Mouse (Mus musculus) MEL (cell line): ENCODE results near the gene Acvr1b. TPM values are rescaled to one million over a fixed set of nuclear protein-coding genes. Genes with fewer than 3 reads are reported as not detected.

Experiments
- DNase-seq: peaks from one replicate; pipeline ENCODE4 v3.0.0; 2011; ENCODE audit warnings: low read depth, low spot score
- H3K27ac ChIP-seq: 2 replicates; pipeline ENCODE4 v1.5.1; 2012; ENCODE audit warnings: low read depth, mild to moderate bottlenecking, control low read depth, low read length, moderate library complexity; ENCODE audit not compliant: control insufficient read depth
- H3K27me3 ChIP-seq, 2 experiments: fragments of 150-350 bp in 1 of 2; sonication (generic) in 1 of 2; 2 replicates each; pipeline ENCODE4 v1.6.1; 2012; ENCODE audit warnings: low read length in 2 of 2, mild to moderate bottlenecking in 2 of 2, improper control_type of control experiment in 1 of 2, moderate library complexity in 1 of 2; ENCODE audit not compliant: insufficient read depth in 2 of 2, control insufficient read depth in 1 of 2
- H3K36me3 ChIP-seq, 2 experiments: 2 replicates each; pipeline ENCODE4 v1.6.1; 2012 to 2014; ENCODE audit warnings: low read length in 2 of 2, improper control_type of control experiment in 1 of 2, inconsistent platforms in 1 of 2, mild to moderate bottlenecking in 1 of 2; ENCODE audit not compliant: insufficient read depth in 2 of 2, control insufficient read depth in 1 of 2
- H3K4me1 ChIP-seq, 2 experiments: fragments of 150-350 bp in 1 of 2; sonication (generic) in 1 of 2; 2 replicates each; pipeline ENCODE4 v1.6.1; 2012; ENCODE audit warnings: low read length in 2 of 2, improper control_type of control experiment in 1 of 2, mild to moderate bottlenecking in 1 of 2; ENCODE audit not compliant: insufficient read depth in 2 of 2, control insufficient read depth in 1 of 2
- H3K4me3 ChIP-seq, 2 experiments: fragments of 150-350 bp in 1 of 2; sonication (generic) in 1 of 2; 2 replicates each; pipeline ENCODE4 v1.5.1; 2012; ENCODE audit warnings: low read depth in 2 of 2, low read length in 2 of 2, mild to moderate bottlenecking in 2 of 2, moderate library complexity in 2 of 2, control low read depth in 1 of 2, improper control_type of control experiment in 1 of 2; ENCODE audit not compliant: control insufficient read depth in 1 of 2, insufficient read depth in 1 of 2
- H3K79me2 ChIP-seq: 2 replicates; pipeline ENCODE4 v1.6.1; 2012; ENCODE audit warnings: mild to moderate bottlenecking, low read length, moderate library complexity; ENCODE audit not compliant: control insufficient read depth, poor library complexity, insufficient read depth
- H3K9ac ChIP-seq: 2 replicates; pipeline ENCODE4 v1.6.1; 2012; ENCODE audit warnings: low read depth, mild to moderate bottlenecking, control low read depth, low read length, moderate library complexity; ENCODE audit not compliant: control insufficient read depth, poor library complexity, severe bottlenecking
- H3K9me3 ChIP-seq: fragments of 150-350 bp; sonication (generic); replicated peaks from 2 replicates; pipeline ENCODE4 v1.6.1; 2012; ENCODE audit warnings: mild to moderate bottlenecking, low read length, improper control_type of control experiment, moderate library complexity; ENCODE audit not compliant: insufficient read depth
- CHD1 ChIP-seq: IDR thresholded peaks from 2 replicates; pipeline ENCODE4 v1.6.1; 2012; ENCODE audit warnings: low read depth, mild to moderate bottlenecking, inconsistent platforms, low read length, improper control_type of control experiment
- CTCF ChIP-seq, 3 experiments: IDR thresholded peaks in 2 of 3; conservative IDR thresholded peaks in 1 of 3; 2 replicates each; pipeline ENCODE4 v1.5.1; 2011 to 2012; ENCODE audit warnings: low read length in 3 of 3, low read depth in 2 of 3, mild to moderate bottlenecking in 2 of 3, improper control_type of control experiment in 1 of 3, inconsistent platforms in 1 of 3, mixed read lengths in 1 of 3, moderate library complexity in 1 of 3; ENCODE audit not compliant: control insufficient read depth in 1 of 3, insufficient read depth in 1 of 3, poor library complexity in 1 of 3, severe bottlenecking in 1 of 3
- E2F4 ChIP-seq: IDR thresholded peaks from 2 replicates; pipeline ENCODE4 v1.6.1; 2011; ENCODE audit warnings: low read depth, low read length, improper control_type of control experiment, borderline replicate concordance
- ELF1 ChIP-seq: IDR thresholded peaks from 2 replicates; pipeline ENCODE4 v1.6.1; 2014; ENCODE audit warnings: low read depth, mild to moderate bottlenecking, inconsistent platforms, low read length, improper control_type of control experiment, moderate library complexity
- EP300 ChIP-seq, 2 experiments: IDR thresholded peaks; 2 replicates each; pipeline ENCODE4 v1.6.1; 2011; ENCODE audit warnings: improper control_type of control experiment in 2 of 2, low read length in 2 of 2, low read depth in 1 of 2, mild to moderate bottlenecking in 1 of 2
- ETS1 ChIP-seq: IDR thresholded peaks from 2 replicates; pipeline ENCODE4 v1.6.1; 2012; ENCODE audit warnings: low read depth, mild to moderate bottlenecking, inconsistent platforms, low read length, improper control_type of control experiment, moderate library complexity
- GABPA ChIP-seq: IDR thresholded peaks from 2 replicates; pipeline ENCODE4 v1.6.1; 2012; ENCODE audit warnings: low read depth, mild to moderate bottlenecking, inconsistent platforms, low read length, improper control_type of control experiment, moderate library complexity
- GATA1 ChIP-seq: IDR thresholded peaks from 2 replicates; pipeline ENCODE4 v1.6.1; 2011; ENCODE audit warnings: low read depth, low read length, improper control_type of control experiment
- HCFC1 ChIP-seq: IDR thresholded peaks from 2 replicates; pipeline ENCODE4 v1.6.1; 2012; ENCODE audit warnings: low read depth, mild to moderate bottlenecking, inconsistent platforms, low read length, improper control_type of control experiment, moderate library complexity
- JUND ChIP-seq: IDR thresholded peaks from 2 replicates; pipeline ENCODE4 v1.6.1; 2011; ENCODE audit warnings: low read depth, mild to moderate bottlenecking, improper control_type of control experiment, low read length
- MAX ChIP-seq: IDR thresholded peaks from 2 replicates; pipeline ENCODE4 v1.6.1; 2011; ENCODE audit warnings: low read length, improper control_type of control experiment
- MAZ ChIP-seq: IDR thresholded peaks from 2 replicates; pipeline ENCODE4 v1.6.1; 2012; ENCODE audit warnings: low read depth, mild to moderate bottlenecking, inconsistent platforms, low read length, improper control_type of control experiment
- MXI1 ChIP-seq: IDR thresholded peaks from 2 replicates; pipeline ENCODE4 v1.6.1; 2011; ENCODE audit warnings: mild to moderate bottlenecking, low read depth, low read length, improper control_type of control experiment
- MYB ChIP-seq: IDR thresholded peaks from 2 replicates; pipeline ENCODE4 v1.6.1; 2011; ENCODE audit warnings: mild to moderate bottlenecking, low read depth, low read length, improper control_type of control experiment
- MYC ChIP-seq: IDR thresholded peaks from 2 replicates; pipeline ENCODE4 v1.6.1; 2011; ENCODE audit warnings: low read depth, mild to moderate bottlenecking, low read length, improper control_type of control experiment, moderate library complexity
- NELFE ChIP-seq: IDR thresholded peaks from 2 replicates; pipeline ENCODE4 v1.6.1; 2011; ENCODE audit warnings: low read depth, low read length, improper control_type of control experiment
- POLR2A ChIP-seq, 2 experiments: IDR thresholded peaks; 2 replicates each; pipeline ENCODE4 v1.6.1; 2011 to 2012; ENCODE audit warnings: low read length in 2 of 2, mild to moderate bottlenecking in 2 of 2, control low read depth in 1 of 2, improper control_type of control experiment in 1 of 2, low read depth in 1 of 2, moderate library complexity in 1 of 2; ENCODE audit not compliant: control insufficient read depth in 1 of 2, insufficient read depth in 1 of 2, poor library complexity in 1 of 2
- POLR2AphosphoS5 ChIP-seq: IDR thresholded peaks from 2 replicates; pipeline ENCODE4 v1.6.1; 2012; ENCODE audit warnings: low read depth, borderline replicate concordance, mild to moderate bottlenecking, inconsistent platforms, low read length, moderate library complexity, mixed read lengths
- RAD21 ChIP-seq: IDR thresholded peaks from 2 replicates; pipeline ENCODE4 v1.6.1; 2011; ENCODE audit warnings: mild to moderate bottlenecking, low read depth, low read length, improper control_type of control experiment
- RCOR1 ChIP-seq: IDR thresholded peaks from 2 replicates; pipeline ENCODE4 v1.6.1; 2012; ENCODE audit warnings: low read depth, mild to moderate bottlenecking, inconsistent platforms, low read length, improper control_type of control experiment
- SIN3A ChIP-seq: IDR thresholded peaks from 2 replicates; pipeline ENCODE4 v1.6.1; 2012; ENCODE audit warnings: low read length, improper control_type of control experiment, inconsistent platforms
- TBP ChIP-seq: IDR thresholded peaks from 2 replicates; pipeline ENCODE4 v1.8.0; 2011; ENCODE audit warnings: low read depth, low read length, improper control_type of control experiment
- TCF12 ChIP-seq: IDR thresholded peaks from 2 replicates; pipeline ENCODE4 v1.6.1; 2014; ENCODE audit warnings: low read depth, mild to moderate bottlenecking, inconsistent platforms, low read length, improper control_type of control experiment, moderate library complexity
- UBTF ChIP-seq: IDR thresholded peaks from 2 replicates; pipeline ENCODE4 v1.6.1; 2012; ENCODE audit warnings: low read depth, mild to moderate bottlenecking, inconsistent platforms, low read length, improper control_type of control experiment, moderate library complexity, borderline replicate concordance; ENCODE audit not compliant: insufficient read depth
- ZC3H11A ChIP-seq: IDR thresholded peaks from 2 replicates; pipeline ENCODE4 v1.6.1; 2012; ENCODE audit warnings: low read depth, mild to moderate bottlenecking, inconsistent platforms, low read length, improper control_type of control experiment
- ZMIZ1 ChIP-seq: IDR thresholded peaks from 2 replicates; pipeline ENCODE4 v1.6.1; 2012; ENCODE audit warnings: low read depth, mild to moderate bottlenecking, inconsistent platforms, low read length, improper control_type of control experiment, moderate library complexity
- polyA plus RNA-seq, 2 experiments: library from polyadenylated mRNA; stranded (reverse) in 1 of 2; unstranded in 1 of 2; fragments of >175 nt in 1 of 2; fragments of >200 nt in 1 of 2; gene quantifications; 2 replicates each; pipeline versions ENCODE4 v1.2.1 to v1.2.4; 2012; ENCODE audit warnings: low replicate concordance in 2 of 2, low read depth in 1 of 2; ENCODE audit not compliant: insufficient read length in 2 of 2, insufficient read depth in 1 of 2, missing spikeins in 1 of 2
- total RNA-seq: library from RNA; depleted of rRNA; stranded (reverse); fragments of 300-350 nt; gene quantifications from 2 replicates; pipeline ENCODE4 v1.2.3, GENCODE M21; 2012

Gene Acvr1b
- total and polyA plus RNA-seq, 3 experiments: 10.4 to 13.2 TPM; not detected in 1

- H3K9me3 ChIP-seq: no peaks in the 10 kb centered on the region
- peaks cover 0 to 46% of the 10 kb centered on the region in 2 experiments; a peak in 2 of 4 replicates for H3K36me3 ChIP-seq
- peak overlapping the region; percentile 54 for H3K9ac ChIP-seq
- DNase-seq: peak; percentile 70
- peak overlapping the region; percentile 33 to 36 for H3K4me3 ChIP-seq
- TF ChIP-seq MXI1 (peak; percentile 14; the same call in 1 of the 2 replicates), TCF12 (peak; percentile 55), ZMIZ1 (peak; percentile 53; the same call in 1 of the 2 replicates), NELFE (peak; percentile 55), HCFC1 (no peak; the same call in 1 of the 2 replicates), POLR2A (IDR thresholded peaks at IDR 0.05; ENCODE audit: control insufficient read depth in 1 of 2, insufficient read depth in 1 of 2, low read depth in 1 of 2, low read length in 2 of 2, poor library complexity in 1 of 2) (peak in 1 of 2 experiments; percentile 25; a peak in 1 of 4 replicates), ELF1 (peak; percentile 73; the same call in 1 of the 2 replicates), MYB (no peak), ZC3H11A (no peak), MAX (peak; percentile 31; the same call in 1 of the 2 replicates), MYC (peak; percentile 50; the same call in 1 of the 2 replicates), GABPA (no peak), GATA1 (peak; percentile 75), MAZ (peak; percentile 83), CHD1 (peak; percentile 74; the same call in 1 of the 2 replicates), RCOR1 (peak; percentile 38; the same call in 1 of the 2 replicates), POLR2AphosphoS5 (no peak), E2F4 (0 out of 2 replicates have a peak, but pooled peaks have one; percentile 55), CTCF (IDR thresholded peaks at IDR 0.05 in 2 of 3, conservative IDR thresholded peaks at IDR 0.05 in 1 of 3; ENCODE audit: control insufficient read depth in 1 of 3, insufficient read depth in 1 of 3, low read depth in 2 of 3, low read length in 3 of 3, poor library complexity in 1 of 3, severe bottlenecking in 1 of 3) (no peak), UBTF (0 out of 2 replicates have a peak, but pooled peaks have one; percentile 23), EP300 (IDR thresholded peaks at IDR 0.05; ENCODE audit: low read depth in 1 of 2, low read length in 2 of 2) (peak; percentile 6 to 66; a peak in 2 of 4 replicates), TBP (0 out of 2 replicates have a peak, but pooled peaks have one; percentile 20), JUND (no peak), RAD21 (no peak), SIN3A (no peak; the same call in 1 of the 2 replicates), ETS1 (peak; percentile 60)
- H3K27ac ChIP-seq: peak overlapping the region; percentile 58
- peaks cover 43% of the 10 kb centered on the region in 2 experiments for H3K4me1 ChIP-seq
- H3K79me2 ChIP-seq: no peaks in the 10 kb centered on the region
- H3K27me3 ChIP-seq: no peaks in the 10 kb centered on the region
These were observed 8.0 kb upstream of the Acvr1b start for GRCm38 (mm10) chr15:101165658-101166437.
